Mouse (Mus musculus) lung, adult 2 months (tissue): ENCODE measurements around the gene Rps6ka1. TPM values are rescaled to one million over a fixed set of nuclear protein-coding genes. Genes with fewer than 3 reads are reported as not detected.
"Not testable (repeated sequence)": the region's sequence is repeated elsewhere in the genome, so short reads cannot be mapped to it uniquely, and the experiment has no call there.

ENCODE experiments used
- DNase-seq: peaks from one replicate; pipeline ENCODE4 v3.0.0; 2022
- H3K4me1 ChIP-seq: fragments of 200-500 bp; 2 replicates; pipeline ENCODE4 v1.6.1; 2011; ENCODE audit warnings: low read length; ENCODE audit not compliant: control insufficient read depth, insufficient read depth
- H3K4me3 ChIP-seq: fragments of 200-500 bp; replicated peaks from 2 replicates; pipeline ENCODE3; 2011; ENCODE audit warnings: low read depth, mild to moderate bottlenecking, control low read depth, low read length; ENCODE audit errors: extremely low read depth
- CTCF ChIP-seq: fragments of 200-500 bp; IDR thresholded peaks from 2 replicates; pipeline ENCODE4 v1.5.1; 2011; ENCODE audit warnings: mild to moderate bottlenecking, low read length, control low read depth; ENCODE audit not compliant: insufficient read depth
- POLR2A ChIP-seq: fragments of 200-500 bp; IDR thresholded peaks from 2 replicates; pipeline ENCODE4 v1.6.1; 2011; ENCODE audit warnings: low read depth, mild to moderate bottlenecking, control low read depth, low read length, borderline replicate concordance; ENCODE audit errors: extremely low read depth
- WGBS: fragments of 180-500 bp; shearing (Covaris S2); methylation state at CpG from one replicate; pipeline ENCODE4 v1.1.7; 2018; 5-methylcytosine and 5-hydroxymethylcytosine counted together
- polyA plus RNA-seq: library from polyadenylated mRNA; depleted of rRNA; stranded (reverse); fragments of >200 nt; gene quantifications from 2 replicates; pipeline ENCODE4 v1.2.3, GENCODE M21; 2012

Rps6ka1 gene
- polyA plus RNA-seq, 1 experiment = 65.6 TPM

- under 1% methylated on average over 57 of the region's 57 CpGs for WGBS
- TF ChIP-seq POLR2A = peak; percentile 87; the same call in 1 of the 2 replicates
- peak; percentile 78 for TF ChIP-seq CTCF
- DNase-seq = peak; percentile 96
- H3K4me1 ChIP-seq = peaks cover 12% of the 10 kb centered on the region
- H3K4me3 ChIP-seq = peak overlapping the region; percentile 82
Observed at GRCm38 (mm10) chr4:133910236-133911211, 22.9 kb upstream of the Rps6ka1 start.

- peak; percentile 20 for DNase-seq
- no peak for TF ChIP-seq CTCF
- 0 out of 2 replicates have a peak, but pooled peaks have one; percentile 36 for TF ChIP-seq POLR2A
- Histone ChIP-seq H3K4me1 (peaks cover 14% of the 10 kb centered on the region), H3K4me3 (no peak overlapping the region)
- 65% methylated on average over 6 of the region's 6 CpGs for WGBS
Observed at GRCm38 (mm10) chr4:133908051-133908450, 20.5 kb upstream of the Rps6ka1 start.

- TF ChIP-seq CTCF (no peak), POLR2A (no peak)
- WGBS = 52% methylated on average over 4 of the region's 4 CpGs
- Histone ChIP-seq H3K4me3 (no peak overlapping the region), H3K4me1 (peaks cover 14% of the 10 kb centered on the region)
- DNase-seq = no peak
Observed at GRCm38 (mm10) chr4:133907086-133907485, 19.5 kb upstream of the Rps6ka1 start.

- 90% methylated on average over 4 of the region's 5 CpGs for WGBS
- not testable (repeated sequence) for DNase-seq
Observed at GRCm38 (mm10) chr4:133906336-133906735, 18.7 kb upstream of the Rps6ka1 start.

GRCm38 (mm10) chr4:133905167-133905566 lies 17.6 kb upstream of the Rps6ka1 start:
- DNase-seq = no peak
- TF ChIP-seq CTCF (no peak), POLR2A (no peak)
- 49% methylated on average over 7 of the region's 7 CpGs for WGBS
- H3K4me3 ChIP-seq = no peak overlapping the region
- peaks cover 14% of the 10 kb centered on the region for H3K4me1 ChIP-seq

More at GRCm38 (mm10) chr4:133906336-133906735, 18.7 kb upstream of the Rps6ka1 start:
- not testable (repeated sequence) for H3K4me3 ChIP-seq
- H3K4me1 ChIP-seq = peaks cover 14% of the 10 kb centered on the region

GRCm38 (mm10) chr4:133904326-133904725 lies 16.7 kb upstream of the Rps6ka1 start:
- no peak for DNase-seq
- 82% methylated on average over 8 of the region's 8 CpGs for WGBS
- no peak for TF ChIP-seq POLR2A
- TF ChIP-seq CTCF = no peak
- Histone ChIP-seq H3K4me1 (peaks cover 11% of the 10 kb centered on the region), H3K4me3 (no peak overlapping the region)

GRCm38 (mm10) chr4:133903372-133903771 lies 15.8 kb upstream of the Rps6ka1 start:
- TF ChIP-seq POLR2A (no peak), CTCF (no peak)
- no peak for DNase-seq
- WGBS = 38% methylated on average over 7 of the region's 7 CpGs
- Histone ChIP-seq H3K4me1 (peaks cover 11% of the 10 kb centered on the region), H3K4me3 (no peak overlapping the region)

GRCm38 (mm10) chr4:133902510-133902909 lies 14.9 kb upstream of the Rps6ka1 start:
- Histone ChIP-seq H3K4me1 (peaks cover 7% of the 10 kb centered on the region), H3K4me3 (no peak overlapping the region)
- DNase-seq = no peak
- no peak for TF ChIP-seq CTCF
- no peak for TF ChIP-seq POLR2A
- WGBS = 90% methylated on average over 2 of the region's 2 CpGs

GRCm38 (mm10) chr4:133900887-133901286 lies 13.3 kb upstream of the Rps6ka1 start:
- DNase-seq = no peak
- Histone ChIP-seq H3K4me3 (no peak overlapping the region), H3K4me1 (peaks cover 5% of the 10 kb centered on the region; the same call in 1 of the 2 replicates)
- no peak for TF ChIP-seq POLR2A
- TF ChIP-seq CTCF = no peak
- WGBS = 86% methylated on average over 6 of the region's 6 CpGs

GRCm38 (mm10) chr4:133900352-133900751 lies 12.8 kb upstream of the Rps6ka1 start:
- no peak for DNase-seq
- WGBS = 90% methylated on average over 6 of the region's 6 CpGs
- no peak overlapping the region for H3K4me3 ChIP-seq
- H3K4me1 ChIP-seq = peaks cover 5% of the 10 kb centered on the region; the same call in 1 of the 2 replicates
- TF ChIP-seq POLR2A (no peak), CTCF (no peak)
